Mouse (Mus musculus) kidney, embryonic 15.5 days (tissue): ENCODE results near the gene Tprgl. TPM values are rescaled to one million over a fixed set of nuclear protein-coding genes. Genes with fewer than 3 reads are reported as not detected.

Source experiments
- ATAC-seq: fragments of 200-750 bp; cut with Nextera tagmentation; replicated peaks from 2 replicates; pipeline ENCODE4 v1.8.0; 2017; ENCODE audit warnings: moderate TSS enrichment; ENCODE audit not compliant: low FRiP score
- H3K27ac ChIP-seq: fragments of 300-500 bp; sonication (generic); 2 replicates; pipeline ENCODE4 v1.5.1; 2015; ENCODE audit warnings: mild to moderate bottlenecking, inconsistent platforms
- H3K27me3 ChIP-seq: fragments of 300-500 bp; sonication (generic); 2 replicates; pipeline ENCODE4 v1.6.1; 2015; ENCODE audit warnings: inconsistent platforms
- H3K36me3 ChIP-seq: fragments of 300-500 bp; sonication (generic); 2 replicates; pipeline ENCODE4 v1.6.1; 2015; ENCODE audit warnings: inconsistent platforms
- H3K4me1 ChIP-seq: fragments of 300-500 bp; sonication (generic); 2 replicates; pipeline ENCODE4 v1.6.1; 2015; ENCODE audit warnings: inconsistent platforms
- H3K4me2 ChIP-seq: fragments of 300-500 bp; sonication (generic); 2 replicates; pipeline ENCODE4 v1.6.1; 2015; ENCODE audit warnings: moderate library complexity, mild to moderate bottlenecking, inconsistent platforms
- H3K4me3 ChIP-seq: fragments of 300-500 bp; sonication (generic); replicated peaks from 2 replicates; pipeline ENCODE4 v1.5.1; 2015; ENCODE audit warnings: mild to moderate bottlenecking, inconsistent platforms
- H3K9ac ChIP-seq: fragments of 300-500 bp; sonication (generic); 2 replicates; pipeline ENCODE4 v1.6.1; 2015; ENCODE audit warnings: mild to moderate bottlenecking, inconsistent platforms
- H3K9me3 ChIP-seq: fragments of 300-500 bp; sonication (generic); replicated peaks from 2 replicates; pipeline ENCODE4 v1.6.1; 2016; ENCODE audit warnings: inconsistent platforms
- WGBS: fragments of 180-500 bp; shearing (Covaris S2); methylation state at CpG from one replicate; pipeline ENCODE4 v1.1.7; 2015; ENCODE audit warnings: mixed read lengths; 5-methylcytosine and 5-hydroxymethylcytosine counted together
- polyA plus RNA-seq: library from polyadenylated mRNA; unstranded; fragments of >200 nt; fragmentation: Nextera tagmentation; extraction: Ambion mirVana; gene quantifications from 2 replicates; pipeline ENCODE4 v1.2.1, GENCODE M21; 2015

The Tprgl gene
- polyA plus RNA-seq, 1 experiment from 2014 or later: 118 TPM

- no peak for ATAC-seq
- Histone ChIP-seq H3K27me3 (no peaks in the 10 kb centered on the region), H3K4me1 (peaks cover 22% of the 10 kb centered on the region), H3K9me3 (no peaks in the 10 kb centered on the region), H3K27ac (no peak overlapping the region), H3K4me2 (no peak overlapping the region), H3K4me3 (no peak overlapping the region), H3K36me3 (peaks cover 54% of the 10 kb centered on the region), H3K9ac (no peak overlapping the region)
- WGBS: 94% methylated on average over 14 of the region's 14 CpGs
Observed at GRCm38 (mm10) chr4:154157970-154158662, 2.4 kb downstream of the Tprgl start.

GRCm38 (mm10) chr4:154156050-154156449 lies 4.4 kb downstream of the Tprgl start:
- Histone ChIP-seq H3K4me1 (peaks cover 14% of the 10 kb centered on the region), H3K9me3 (no peaks in the 10 kb centered on the region), H3K4me2 (no peak overlapping the region), H3K27ac (no peak overlapping the region), H3K9ac (no peak overlapping the region), H3K36me3 (peaks cover 74% of the 10 kb centered on the region), H3K27me3 (no peaks in the 10 kb centered on the region), H3K4me3 (no peak overlapping the region)
- no peak for ATAC-seq
- WGBS: 89% methylated on average over 7 of the region's 7 CpGs

GRCm38 (mm10) chr4:154154104-154154503 lies 6.4 kb downstream of the Tprgl start:
- Histone ChIP-seq H3K27ac (no peak overlapping the region), H3K9ac (no peak overlapping the region), H3K4me2 (no peak overlapping the region), H3K9me3 (no peaks in the 10 kb centered on the region), H3K36me3 (peaks cover 92% of the 10 kb centered on the region), H3K4me1 (peaks cover 3% of the 10 kb centered on the region), H3K4me3 (no peak overlapping the region), H3K27me3 (no peaks in the 10 kb centered on the region)
- ATAC-seq: no peak
- 73% methylated on average over 11 of the region's 11 CpGs for WGBS

- H3K4me3 ChIP-seq: no peak overlapping the region
- H3K27ac ChIP-seq: no peak overlapping the region
- no peak overlapping the region for H3K9ac ChIP-seq
- peaks cover 6% of the 10 kb centered on the region for H3K27me3 ChIP-seq
- no peak for ATAC-seq
- H3K9me3 ChIP-seq: no peaks in the 10 kb centered on the region
- peaks cover 46% of the 10 kb centered on the region for H3K36me3 ChIP-seq
- peaks cover 16% of the 10 kb centered on the region for H3K4me1 ChIP-seq
- H3K4me2 ChIP-seq: no peak overlapping the region
- 82% methylated on average over 10 of the region's 10 CpGs for WGBS
Observed at GRCm38 (mm10) chr4:154146342-154146741, 14.1 kb downstream of the Tprgl start.

GRCm38 (mm10) chr4:154144712-154145111 lies 15.8 kb downstream of the Tprgl start:
- no peak overlapping the region for H3K4me2 ChIP-seq
- peaks cover 22% of the 10 kb centered on the region for H3K27me3 ChIP-seq
- no peak overlapping the region for H3K4me3 ChIP-seq
- H3K9ac ChIP-seq: no peak overlapping the region
- H3K9me3 ChIP-seq: no peaks in the 10 kb centered on the region
- WGBS: 83% methylated on average over 3 of the region's 3 CpGs
- peaks cover 33% of the 10 kb centered on the region for H3K4me1 ChIP-seq
- ATAC-seq: no peak
- no peak overlapping the region for H3K27ac ChIP-seq
- peaks cover 30% of the 10 kb centered on the region for H3K36me3 ChIP-seq

GRCm38 (mm10) chr4:154142211-154143040 lies 18.0 kb downstream of the Tprgl start, which contains the start of gene Wrap73:
Wrap73 (plus strand) TSS chr4:154142372.
- Histone ChIP-seq H3K4me3 (peak within 1 kb of the TSS; percentile 74), H3K27ac (peak within 1 kb of the TSS; percentile 91), H3K4me2 (peak within 1 kb of the TSS; percentile 92), H3K4me1 (peaks cover 42% of the 10 kb centered on the region), H3K36me3 (peaks cover 12% of the 10 kb centered on the region), H3K9me3 (no peaks in the 10 kb centered on the region), H3K9ac (peak within 1 kb of the TSS; percentile 80), H3K27me3 (peaks cover 45% of the 10 kb centered on the region)
- under 1% methylated on average over 49 of the region's 49 CpGs for WGBS
- ATAC-seq: peak; percentile 90

GRCm38 (mm10) chr4:154141009-154141867 lies 19.2 kb downstream of the Tprgl start:
- no peaks in the 10 kb centered on the region for H3K9me3 ChIP-seq
- H3K36me3 ChIP-seq: peaks cover 3% of the 10 kb centered on the region; the same call in 1 of the 2 replicates
- H3K27me3 ChIP-seq: peaks cover 57% of the 10 kb centered on the region
- peaks cover 42% of the 10 kb centered on the region for H3K4me1 ChIP-seq
- H3K4me2 ChIP-seq: peak overlapping the region; percentile 92
- no peak overlapping the region for H3K9ac ChIP-seq
- peak overlapping the region; percentile 74 for H3K4me3 ChIP-seq
- no peak for ATAC-seq
- 2% methylated on average over 42 of the region's 42 CpGs for WGBS
- H3K27ac ChIP-seq: no peak overlapping the region

GRCm38 (mm10) chr4:154140213-154141008 lies 20.1 kb downstream of the Tprgl start:
- Histone ChIP-seq H3K9me3 (no peaks in the 10 kb centered on the region), H3K4me1 (peaks cover 42% of the 10 kb centered on the region), H3K4me2 (peak overlapping the region; percentile 92), H3K27ac (no peak overlapping the region), H3K4me3 (peak overlapping the region; percentile 74), H3K9ac (peak overlapping the region; percentile 41), H3K36me3 (no peaks in the 10 kb centered on the region), H3K27me3 (peaks cover 65% of the 10 kb centered on the region)
- ATAC-seq: peak; percentile 12; the same call in 1 of the 2 replicates
- 1% methylated on average over 37 of the region's 46 CpGs for WGBS

GRCm38 (mm10) chr4:154140182-154140212 lies 20.5 kb downstream of the Tprgl start, which contains the start of gene Trp73:
Trp73 (minus strand) TSS chr4:154140208.
- ATAC-seq: no peak
- H3K36me3 ChIP-seq: no peaks in the 10 kb centered on the region
- peak within 1 kb of the TSS; percentile 41 for H3K9ac ChIP-seq
- WGBS: 0% methylated on average over 1 of the region's 4 CpGs
- peak within 1 kb of the TSS; percentile 74 for H3K4me3 ChIP-seq
- H3K4me1 ChIP-seq: peaks cover 42% of the 10 kb centered on the region
- H3K4me2 ChIP-seq: peak within 1 kb of the TSS; percentile 92
- peaks cover 69% of the 10 kb centered on the region for H3K27me3 ChIP-seq
- no peak within 1 kb of the TSS for H3K27ac ChIP-seq
- no peaks in the 10 kb centered on the region for H3K9me3 ChIP-seq

- peak overlapping the region; percentile 74 for H3K4me3 ChIP-seq
- peak; percentile 68 for ATAC-seq
- whole genome bisulfite sequencing: under 1% methylated on average over 54 of the region's 59 CpGs
- peak overlapping the region; percentile 41 for H3K9ac ChIP-seq
- peaks cover 42% of the 10 kb centered on the region for H3K4me1 ChIP-seq
- no peaks in the 10 kb centered on the region for H3K9me3 ChIP-seq
- H3K27ac ChIP-seq: no peak overlapping the region
- H3K36me3 ChIP-seq: no peaks in the 10 kb centered on the region
- peak overlapping the region; percentile 92 for H3K4me2 ChIP-seq
- peaks cover 71% of the 10 kb centered on the region for H3K27me3 ChIP-seq
Observed at GRCm38 (mm10) chr4:154139671-154140181, 20.7 kb downstream of the Tprgl start.

GRCm38 (mm10) chr4:154137139-154137538 lies 23.3 kb downstream of the Tprgl start:
- no peaks in the 10 kb centered on the region for H3K36me3 ChIP-seq
- peaks cover 33% of the 10 kb centered on the region for H3K4me1 ChIP-seq
- no peak overlapping the region for H3K27ac ChIP-seq
- no peak for ATAC-seq
- no peaks in the 10 kb centered on the region for H3K9me3 ChIP-seq
- 63% methylated on average over 5 of the region's 5 CpGs for WGBS
- no peak overlapping the region for H3K4me2 ChIP-seq
- H3K27me3 ChIP-seq: peaks cover 87% of the 10 kb centered on the region
- no peak overlapping the region for H3K9ac ChIP-seq
- no peak overlapping the region for H3K4me3 ChIP-seq
